Mouse (Mus musculus): ENCODE data around the gene Dpp9.

Dpp9 gene

DNA sequence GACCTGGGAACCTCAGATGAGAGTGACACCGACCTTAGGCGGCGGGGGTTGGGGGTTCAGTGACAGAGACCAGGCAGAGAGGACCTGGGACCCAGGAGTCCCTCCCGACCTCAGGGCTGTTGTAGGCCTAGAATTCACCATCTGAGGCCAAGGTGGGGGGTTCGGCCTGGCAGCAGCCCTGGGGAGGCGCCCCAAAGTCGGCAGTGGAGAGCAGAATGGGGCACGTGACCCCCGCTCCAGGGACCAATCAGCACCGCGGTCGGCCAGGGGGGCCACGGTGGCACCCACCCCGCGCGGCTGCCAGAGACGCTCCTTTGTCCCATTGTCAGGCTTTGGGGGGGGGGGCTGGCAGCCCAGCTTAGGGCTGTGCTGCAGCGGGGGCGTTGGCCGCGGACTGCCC is 79.3 kb downstream of the Dpp9 start:
- no peak for DNase-seq

- DNase-seq = no peak
Observed at GRCm38 (mm10) chr17:56137839-56138613, 80.7 kb downstream of the Dpp9 start.
